Mouse (Mus musculus): Measurements from ENCODE around the gene Eef1g. TPM values are rescaled to one million over a fixed set of nuclear protein-coding genes. Genes with fewer than 3 reads are reported as not detected.

Gene Eef1g
- 467 and 472 TPM in 2 replicates for polyA plus RNA-seq (2014; fragmentation: Nextera tagmentation; extraction: Ambion mirVana)

DNA sequence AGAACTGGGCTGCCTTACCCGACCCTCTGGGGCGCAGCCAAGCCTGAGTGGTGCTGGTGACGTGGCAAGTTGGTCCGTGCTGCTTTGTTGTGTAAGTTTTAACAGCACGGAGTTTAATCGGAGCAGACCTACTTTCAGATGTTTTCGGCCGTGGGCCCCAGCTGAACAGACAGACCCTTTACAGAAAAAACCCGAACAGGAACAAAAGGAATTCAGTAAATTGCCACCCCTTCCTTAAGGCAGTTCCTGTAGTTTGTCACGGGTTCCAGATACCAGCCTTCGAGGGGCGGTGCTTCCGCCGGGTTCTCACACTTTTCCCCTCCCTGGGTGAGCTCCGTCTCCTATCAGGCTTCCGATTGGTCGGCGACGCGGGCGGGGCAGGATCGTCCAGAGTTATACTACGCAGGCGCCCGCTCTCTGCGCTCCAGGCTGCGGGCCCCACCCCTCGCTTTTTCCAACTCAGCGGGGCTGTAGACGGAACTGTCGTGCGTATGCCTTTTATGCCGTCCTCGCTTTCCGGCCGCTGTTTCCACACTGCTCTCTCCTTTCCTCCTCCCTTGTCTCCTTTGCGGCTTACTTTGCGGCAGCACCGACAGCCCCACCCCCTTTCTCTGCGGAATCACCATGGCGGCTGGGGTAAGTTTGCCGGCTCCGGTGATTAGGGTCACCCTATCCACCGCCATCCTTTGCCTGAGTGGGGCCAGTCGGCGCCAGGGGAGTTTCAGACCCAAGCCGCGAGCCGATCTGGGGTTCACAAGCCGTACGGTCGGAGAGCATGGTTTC, at the start of gene Eef1g:
TSS of gene Eef1g (plus strand) at position 452 of the 783 bp plus-strand sequence.
- H3K9ac ChIP-seq (ENCODE audit: low read length), result peak within 1 kb of the TSS; percentile 96
- peak within 1 kb of the TSS; percentile 60 for H3K27ac ChIP-seq (ENCODE audit: low read depth, low read length)
- peak; percentile 99 for DNase-seq (ENCODE audit: low spot score)
- no peaks in the 10 kb centered on the region for H3K9me3 ChIP-seq (ENCODE audit: control insufficient read depth, low read length)
- peaks cover 32% of the 10 kb centered on the region; the same call in 1 of the 2 replicates for H3K36me3 ChIP-seq (ENCODE audit: control insufficient read depth, insufficient read depth, low read length)
- peak within 1 kb of the TSS; percentile 84 for H3K4me3 ChIP-seq (ENCODE audit: low read depth, low read length)
- peak; percentile 100 for ATAC-seq (replicated peaks; ENCODE audit: low FRiP score)
- H3K4me2 ChIP-seq (ENCODE audit: low read depth, low read length, severe bottlenecking), result peak within 1 kb of the TSS; percentile 64
- peaks cover 2% of the 10 kb centered on the region; the same call in 1 of the 2 replicates for H3K4me1 ChIP-seq (replicated peaks; ENCODE audit: control insufficient read depth, insufficient read depth, low read length)
- 2% methylated on average over 52 of the region's 52 CpGs for WGBS
- no peaks in the 10 kb centered on the region for H3K27me3 ChIP-seq (ENCODE audit: control insufficient read depth, insufficient read depth, low read length)

DNA sequence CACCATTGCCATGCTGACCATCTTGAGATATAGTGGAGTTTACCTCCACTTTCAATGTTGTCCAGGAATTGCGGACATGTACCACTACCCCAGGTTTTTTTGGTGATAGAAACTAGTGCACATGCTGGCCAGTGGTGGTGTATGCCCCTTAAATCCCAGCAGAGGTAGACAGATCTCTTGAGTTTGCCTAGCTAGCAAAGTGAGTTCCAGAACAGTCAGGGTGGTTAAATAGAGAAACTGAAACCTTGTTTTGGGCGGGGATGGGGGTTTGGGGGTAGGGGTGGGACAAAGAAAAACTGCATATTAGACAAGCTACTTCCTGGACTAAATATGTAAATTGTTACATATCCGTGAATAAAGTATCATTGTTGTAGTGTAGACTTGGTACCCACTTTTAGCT, 47.8 kb upstream of the Eef1g start:
- ATAC-seq (replicated peaks; ENCODE audit: low FRiP score) (no peak), DNase-seq (ENCODE audit: low spot score) (no peak)
- no peaks in the 10 kb centered on the region for H3K9me3 ChIP-seq (ENCODE audit: control insufficient read depth, low read length)
- H3K36me3 ChIP-seq (ENCODE audit: control insufficient read depth, insufficient read depth, low read length), result peaks cover 26% of the 10 kb centered on the region
- peaks cover 4% of the 10 kb centered on the region; the same call in 1 of the 2 replicates for H3K4me1 ChIP-seq (replicated peaks; ENCODE audit: control insufficient read depth, insufficient read depth, low read length)
- no peak overlapping the region for H3K27ac ChIP-seq (ENCODE audit: low read depth, low read length)
- WGBS, result 95% methylated on average over 3 of the region's 3 CpGs
- no peak overlapping the region for H3K9ac ChIP-seq (ENCODE audit: low read length)
- H3K27me3 ChIP-seq (ENCODE audit: control insufficient read depth, insufficient read depth, low read length), result no peaks in the 10 kb centered on the region
- H3K4me3 ChIP-seq (ENCODE audit: low read depth, low read length), result no peak overlapping the region
- H3K4me2 ChIP-seq (ENCODE audit: low read depth, low read length, severe bottlenecking), result no peak overlapping the region

DNA sequence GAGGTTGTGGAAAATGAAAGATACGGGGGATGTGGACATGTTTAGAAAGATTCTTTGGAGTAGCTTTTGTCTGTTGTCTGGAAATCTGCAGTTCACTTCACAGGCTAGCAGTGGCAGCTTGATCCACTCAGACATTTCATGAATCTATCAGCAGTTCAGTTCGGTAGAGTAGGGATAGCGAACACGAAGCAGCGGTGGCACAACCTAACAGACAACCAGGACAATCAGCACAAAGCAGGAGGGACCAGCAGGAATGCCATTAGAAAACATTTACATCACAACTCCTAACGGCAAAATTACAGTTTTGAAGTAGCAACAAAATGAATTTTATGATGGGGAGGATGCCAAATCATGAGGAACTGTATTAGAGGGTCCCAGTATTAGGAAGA, 47.2 kb upstream of the Eef1g start:
- 76% methylated on average over 6 of the region's 6 CpGs for WGBS
- Histone ChIP-seq H3K9me3 (ENCODE audit: control insufficient read depth, low read length) (no peaks in the 10 kb centered on the region), H3K27me3 (ENCODE audit: control insufficient read depth, insufficient read depth, low read length) (no peaks in the 10 kb centered on the region), H3K36me3 (ENCODE audit: control insufficient read depth, insufficient read depth, low read length) (peaks cover 19% of the 10 kb centered on the region), H3K4me2 (ENCODE audit: low read depth, low read length, severe bottlenecking) (peak overlapping the region; percentile 93; the same call in 1 of the 2 replicates), H3K27ac (ENCODE audit: low read depth, low read length) (peak overlapping the region; percentile 68), H3K4me3 (ENCODE audit: low read depth, low read length) (no peak overlapping the region; the same call in 1 of the 2 replicates), H3K9ac (ENCODE audit: low read length) (peak overlapping the region; percentile 77), H3K4me1 (replicated peaks; ENCODE audit: control insufficient read depth, insufficient read depth, low read length) (peaks cover 4% of the 10 kb centered on the region; the same call in 1 of the 2 replicates)
- ATAC-seq (replicated peaks; ENCODE audit: low FRiP score) (0 out of 2 replicates have a peak, but pooled peaks have one; percentile 17), DNase-seq (ENCODE audit: low spot score) (no peak)

DNA sequence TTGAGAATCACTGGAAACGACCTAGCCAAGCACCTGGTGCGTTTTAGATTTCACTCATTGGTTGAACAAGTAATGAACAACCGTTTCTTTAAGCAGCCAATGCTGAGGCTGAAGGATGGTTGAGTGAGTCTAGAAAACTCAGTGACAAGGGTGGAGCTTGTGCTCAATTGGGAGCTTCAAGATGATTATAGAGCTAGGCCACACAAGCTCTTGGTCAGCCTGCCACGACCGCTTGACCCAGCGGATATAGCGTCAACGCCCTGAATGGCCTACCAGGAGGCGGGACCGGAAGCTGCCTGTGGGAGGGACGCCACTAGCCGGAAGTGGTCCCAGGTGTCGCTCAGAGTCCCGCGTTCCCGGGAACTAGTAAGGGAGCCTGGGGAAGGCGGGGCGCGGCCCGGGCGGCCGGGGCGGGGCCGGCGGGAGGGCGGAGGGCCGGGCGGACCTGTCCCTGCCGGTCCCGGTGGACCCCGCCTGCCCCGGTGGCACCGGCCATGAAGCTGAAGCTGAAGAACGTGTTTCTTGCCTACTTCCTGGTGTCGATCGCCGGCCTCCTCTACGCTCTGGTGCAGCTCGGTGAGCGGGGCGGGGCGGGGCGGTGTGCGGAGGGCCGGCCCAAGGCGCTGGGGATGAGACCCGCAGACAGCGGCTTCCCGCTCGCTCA, 46.6 kb upstream of the Eef1g start, which contains the start of gene B3gat3:
TSS of gene B3gat3 (plus strand) at position 302 of the 664 bp plus-strand sequence.
- WGBS, result 3% methylated on average over 43 of the region's 50 CpGs
- Histone ChIP-seq H3K4me1 (replicated peaks; ENCODE audit: control insufficient read depth, insufficient read depth, low read length) (peaks cover 4% of the 10 kb centered on the region; the same call in 1 of the 2 replicates), H3K27me3 (ENCODE audit: control insufficient read depth, insufficient read depth, low read length) (no peaks in the 10 kb centered on the region), H3K9ac (ENCODE audit: low read length) (peak within 1 kb of the TSS; percentile 77), H3K4me2 (ENCODE audit: low read depth, low read length, severe bottlenecking) (peak within 1 kb of the TSS; percentile 93), H3K4me3 (ENCODE audit: low read depth, low read length) (peak within 1 kb of the TSS; percentile 89), H3K27ac (ENCODE audit: low read depth, low read length) (peak within 1 kb of the TSS; percentile 68), H3K9me3 (ENCODE audit: control insufficient read depth, low read length) (no peaks in the 10 kb centered on the region), H3K36me3 (ENCODE audit: control insufficient read depth, insufficient read depth, low read length) (peaks cover 14% of the 10 kb centered on the region)
- ATAC-seq (replicated peaks; ENCODE audit: low FRiP score), result peak; percentile 98
- DNase-seq (ENCODE audit: low spot score), result peak; percentile 95

DNA sequence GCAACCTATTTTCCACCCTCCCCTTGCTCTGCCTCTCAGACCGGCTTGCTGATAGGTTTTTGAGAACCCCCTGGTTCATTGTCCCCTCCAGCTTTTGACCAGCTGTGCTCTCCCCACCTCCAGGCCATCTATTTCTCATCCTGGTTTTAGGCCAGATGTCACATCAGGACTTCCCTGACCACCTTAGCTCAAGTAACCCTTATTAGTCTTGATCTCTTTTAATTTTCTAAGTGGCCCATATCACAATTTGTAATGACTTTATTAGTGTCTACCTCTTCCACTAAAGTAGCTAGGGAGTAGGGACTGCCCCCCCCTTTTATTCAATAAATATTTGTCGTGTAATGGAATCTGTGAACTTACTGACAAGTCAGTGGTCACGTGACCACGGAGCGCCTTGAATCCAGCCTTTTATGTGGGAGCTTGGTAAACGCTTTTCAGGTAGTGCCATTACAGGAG, 46.0 kb upstream of the Eef1g start:
- H3K4me3 ChIP-seq (ENCODE audit: low read depth, low read length), result peak overlapping the region; percentile 89
- no peaks in the 10 kb centered on the region for H3K9me3 ChIP-seq (ENCODE audit: control insufficient read depth, low read length)
- H3K4me2 ChIP-seq (ENCODE audit: low read depth, low read length, severe bottlenecking), result peak overlapping the region; percentile 93
- peak overlapping the region; percentile 77 for H3K9ac ChIP-seq (ENCODE audit: low read length)
- peaks cover 7% of the 10 kb centered on the region for H3K36me3 ChIP-seq (ENCODE audit: control insufficient read depth, insufficient read depth, low read length)
- DNase-seq (ENCODE audit: low spot score) (no peak), ATAC-seq (replicated peaks; ENCODE audit: low FRiP score) (no peak)
- H3K4me1 ChIP-seq (replicated peaks; ENCODE audit: control insufficient read depth, insufficient read depth, low read length), result peaks cover 4% of the 10 kb centered on the region; the same call in 1 of the 2 replicates
- 2% methylated on average over 6 of the region's 6 CpGs for WGBS
- H3K27ac ChIP-seq (ENCODE audit: low read depth, low read length), result peak overlapping the region; percentile 68
- H3K27me3 ChIP-seq (ENCODE audit: control insufficient read depth, insufficient read depth, low read length), result no peaks in the 10 kb centered on the region

DNA sequence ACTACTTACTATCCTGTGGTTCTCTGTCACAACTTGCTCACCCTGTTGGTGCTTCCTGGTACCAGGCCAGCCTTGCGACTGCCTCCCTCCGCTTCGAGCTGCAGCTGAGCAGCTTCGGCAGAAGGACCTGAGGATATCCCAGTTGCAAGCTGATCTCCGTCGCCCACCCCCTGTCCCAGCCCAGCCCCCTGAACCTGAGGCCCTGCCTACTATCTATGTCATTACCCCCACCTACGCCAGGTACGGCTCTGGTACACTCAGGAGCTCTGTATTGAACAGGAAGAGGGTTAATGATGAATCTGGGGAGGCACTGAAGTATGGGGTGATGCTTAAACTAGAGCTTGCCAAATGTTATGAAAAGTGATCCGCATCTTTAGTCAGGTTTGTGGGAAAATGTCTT, 45.1 kb upstream of the Eef1g start:
- no peaks in the 10 kb centered on the region for H3K9me3 ChIP-seq (ENCODE audit: control insufficient read depth, low read length)
- no peaks in the 10 kb centered on the region for H3K36me3 ChIP-seq (ENCODE audit: control insufficient read depth, insufficient read depth, low read length)
- H3K4me2 ChIP-seq (ENCODE audit: low read depth, low read length, severe bottlenecking), result no peak overlapping the region
- WGBS, result 77% methylated on average over 9 of the region's 9 CpGs
- no peaks in the 10 kb centered on the region for H3K27me3 ChIP-seq (ENCODE audit: control insufficient read depth, insufficient read depth, low read length)
- no peak for ATAC-seq (replicated peaks; ENCODE audit: low FRiP score)
- H3K27ac ChIP-seq (ENCODE audit: low read depth, low read length), result no peak overlapping the region
- no peak overlapping the region for H3K4me3 ChIP-seq (ENCODE audit: low read depth, low read length)
- DNase-seq (ENCODE audit: low spot score), result no peak
- H3K4me1 ChIP-seq (replicated peaks; ENCODE audit: control insufficient read depth, insufficient read depth, low read length), result peaks cover 4% of the 10 kb centered on the region; the same call in 1 of the 2 replicates
- no peak overlapping the region for H3K9ac ChIP-seq (ENCODE audit: low read length)

DNA sequence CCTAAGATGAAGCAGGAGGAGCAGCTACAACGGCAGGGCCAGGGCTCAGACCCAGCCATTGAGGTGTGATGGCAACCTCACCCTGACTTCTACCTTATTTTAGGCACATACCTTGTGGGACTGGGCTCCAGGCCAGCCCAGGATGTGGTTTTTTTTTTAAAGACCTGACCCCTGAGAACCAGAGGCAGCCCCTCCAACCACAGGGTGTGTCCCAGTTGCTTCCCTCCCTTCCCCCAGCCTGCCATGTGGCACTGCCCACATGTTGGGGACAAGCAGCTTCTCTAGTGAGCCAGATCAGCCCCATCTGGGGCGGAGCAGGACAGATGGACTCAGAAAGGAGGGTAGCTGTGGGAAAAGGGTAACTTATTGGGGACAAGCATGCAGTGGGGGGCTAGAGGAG, 40.1 kb upstream of the Eef1g start:
- no peak overlapping the region for H3K4me3 ChIP-seq (ENCODE audit: low read depth, low read length)

DNA sequence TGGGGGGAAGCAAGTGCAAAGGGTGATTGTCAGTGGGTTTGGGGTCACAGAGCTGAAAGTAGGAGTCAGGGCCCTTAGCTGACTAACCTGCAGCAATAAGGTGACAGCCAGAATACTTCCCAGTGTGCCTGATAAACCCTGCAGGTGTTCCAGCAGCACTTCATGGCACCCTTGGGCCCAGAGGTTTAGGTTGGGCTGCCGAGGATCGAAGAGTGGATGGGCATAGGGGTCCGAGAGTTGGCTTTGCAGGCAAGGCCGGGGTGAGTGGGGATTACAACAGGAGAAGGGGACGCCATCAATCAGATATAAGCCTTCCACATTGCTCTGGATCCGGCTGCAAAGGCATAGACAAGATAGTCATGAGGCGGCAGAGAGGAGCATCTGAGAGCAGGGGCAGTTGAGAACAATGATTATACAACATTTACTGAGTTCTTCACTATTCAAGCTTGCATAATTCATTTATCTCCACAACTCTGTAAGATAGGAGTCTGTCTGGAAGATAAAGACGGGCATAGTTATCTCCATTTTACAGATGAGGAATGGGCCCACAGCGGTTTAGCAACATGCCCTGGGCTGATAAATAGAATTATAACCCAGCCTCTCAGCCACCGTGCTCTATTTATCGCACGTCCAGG, 38.8 kb upstream of the Eef1g start:
- Histone ChIP-seq H3K4me1 (replicated peaks; ENCODE audit: control insufficient read depth, insufficient read depth, low read length) (peaks cover 11% of the 10 kb centered on the region; the same call in 1 of the 2 replicates), H3K36me3 (ENCODE audit: control insufficient read depth, insufficient read depth, low read length) (no peaks in the 10 kb centered on the region; the same call in 1 of the 2 replicates), H3K9me3 (ENCODE audit: control insufficient read depth, low read length) (no peaks in the 10 kb centered on the region), H3K27ac (ENCODE audit: low read depth, low read length) (no peak overlapping the region), H3K9ac (ENCODE audit: low read length) (no peak overlapping the region), H3K4me2 (ENCODE audit: low read depth, low read length, severe bottlenecking) (no peak overlapping the region), H3K27me3 (ENCODE audit: control insufficient read depth, insufficient read depth, low read length) (no peaks in the 10 kb centered on the region), H3K4me3 (ENCODE audit: low read depth, low read length) (no peak overlapping the region)
- DNase-seq (ENCODE audit: low spot score) (no peak), ATAC-seq (replicated peaks; ENCODE audit: low FRiP score) (no peak)
- 88% methylated on average over 12 of the region's 12 CpGs for WGBS

More for the DNA sequence above, 40.1 kb upstream of the Eef1g start:
- H3K4me1 ChIP-seq (replicated peaks; ENCODE audit: control insufficient read depth, insufficient read depth, low read length), result peaks cover 11% of the 10 kb centered on the region; the same call in 1 of the 2 replicates
- 94% methylated on average over 2 of the region's 2 CpGs for WGBS
- H3K9me3 ChIP-seq (ENCODE audit: control insufficient read depth, low read length), result no peaks in the 10 kb centered on the region
- no peak for ATAC-seq (replicated peaks; ENCODE audit: low FRiP score)
- H3K27ac ChIP-seq (ENCODE audit: low read depth, low read length), result no peak overlapping the region
- no peak overlapping the region for H3K4me2 ChIP-seq (ENCODE audit: low read depth, low read length, severe bottlenecking)
- no peaks in the 10 kb centered on the region; the same call in 1 of the 2 replicates for H3K36me3 ChIP-seq (ENCODE audit: control insufficient read depth, insufficient read depth, low read length)
- no peak overlapping the region for H3K9ac ChIP-seq (ENCODE audit: low read length)
- no peaks in the 10 kb centered on the region for H3K27me3 ChIP-seq (ENCODE audit: control insufficient read depth, insufficient read depth, low read length)
- DNase-seq (ENCODE audit: low spot score), result no peak

Measured in forebrain, embryonic 11.5 days (tissue).